Mouse (Mus musculus) MEL (cell line): ENCODE measurements at regions not wholly inside any gene's neighbourhood (a gene's known extent, or its start where the extent isn't known, plus 50 kb on each side); places are given as distances from the start of the nearest gene placed in this dataset.

ENCODE experiments used
- DNase-seq: peaks from one replicate; pipeline ENCODE4 v3.0.0; 2011; ENCODE audit warnings: low read depth, low spot score
- H3K27ac ChIP-seq: 2 replicates; pipeline ENCODE4 v1.5.1; 2012; ENCODE audit warnings: low read depth, mild to moderate bottlenecking, control low read depth, low read length, moderate library complexity; ENCODE audit not compliant: control insufficient read depth
- H3K27me3 ChIP-seq, 2 experiments: fragments of 150-350 bp in 1 of 2; sonication (generic) in 1 of 2; 2 replicates each; pipeline ENCODE4 v1.6.1; 2012; ENCODE audit warnings: low read length in 2 of 2, mild to moderate bottlenecking in 2 of 2, improper control_type of control experiment in 1 of 2, moderate library complexity in 1 of 2; ENCODE audit not compliant: insufficient read depth in 2 of 2, control insufficient read depth in 1 of 2
- H3K36me3 ChIP-seq, 2 experiments: 2 replicates each; pipeline ENCODE4 v1.6.1; 2012 to 2014; ENCODE audit warnings: low read length in 2 of 2, improper control_type of control experiment in 1 of 2, inconsistent platforms in 1 of 2, mild to moderate bottlenecking in 1 of 2; ENCODE audit not compliant: insufficient read depth in 2 of 2, control insufficient read depth in 1 of 2
- H3K4me1 ChIP-seq, 2 experiments: fragments of 150-350 bp in 1 of 2; sonication (generic) in 1 of 2; 2 replicates each; pipeline ENCODE4 v1.6.1; 2012; ENCODE audit warnings: low read length in 2 of 2, improper control_type of control experiment in 1 of 2, mild to moderate bottlenecking in 1 of 2; ENCODE audit not compliant: insufficient read depth in 2 of 2, control insufficient read depth in 1 of 2
- H3K4me3 ChIP-seq, 2 experiments: fragments of 150-350 bp in 1 of 2; sonication (generic) in 1 of 2; 2 replicates each; pipeline ENCODE4 v1.5.1; 2012; ENCODE audit warnings: low read depth in 2 of 2, low read length in 2 of 2, mild to moderate bottlenecking in 2 of 2, moderate library complexity in 2 of 2, control low read depth in 1 of 2, improper control_type of control experiment in 1 of 2; ENCODE audit not compliant: control insufficient read depth in 1 of 2, insufficient read depth in 1 of 2
- H3K79me2 ChIP-seq: 2 replicates; pipeline ENCODE4 v1.6.1; 2012; ENCODE audit warnings: mild to moderate bottlenecking, low read length, moderate library complexity; ENCODE audit not compliant: control insufficient read depth, poor library complexity, insufficient read depth
- H3K9ac ChIP-seq: 2 replicates; pipeline ENCODE4 v1.6.1; 2012; ENCODE audit warnings: low read depth, mild to moderate bottlenecking, control low read depth, low read length, moderate library complexity; ENCODE audit not compliant: control insufficient read depth, poor library complexity, severe bottlenecking
- H3K9me3 ChIP-seq: fragments of 150-350 bp; sonication (generic); replicated peaks from 2 replicates; pipeline ENCODE4 v1.6.1; 2012; ENCODE audit warnings: mild to moderate bottlenecking, low read length, improper control_type of control experiment, moderate library complexity; ENCODE audit not compliant: insufficient read depth
- CHD1 ChIP-seq: IDR thresholded peaks from 2 replicates; pipeline ENCODE4 v1.6.1; 2012; ENCODE audit warnings: low read depth, mild to moderate bottlenecking, inconsistent platforms, low read length, improper control_type of control experiment
- CHD2 ChIP-seq: IDR thresholded peaks from 2 replicates; pipeline ENCODE4 v1.6.1; 2011; ENCODE audit warnings: low read length, improper control_type of control experiment
- CTCF ChIP-seq, 3 experiments: IDR thresholded peaks in 2 of 3; conservative IDR thresholded peaks in 1 of 3; 2 replicates each; pipeline ENCODE4 v1.5.1; 2011 to 2012; ENCODE audit warnings: low read length in 3 of 3, low read depth in 2 of 3, mild to moderate bottlenecking in 2 of 3, improper control_type of control experiment in 1 of 3, inconsistent platforms in 1 of 3, mixed read lengths in 1 of 3, moderate library complexity in 1 of 3; ENCODE audit not compliant: control insufficient read depth in 1 of 3, insufficient read depth in 1 of 3, poor library complexity in 1 of 3, severe bottlenecking in 1 of 3
- NELFE ChIP-seq: IDR thresholded peaks from 2 replicates; pipeline ENCODE4 v1.6.1; 2011; ENCODE audit warnings: low read depth, low read length, improper control_type of control experiment
- NRF1 ChIP-seq: IDR thresholded peaks from 2 replicates; pipeline ENCODE4 v1.6.1; 2014; ENCODE audit warnings: low read depth, mild to moderate bottlenecking, inconsistent platforms, low read length, improper control_type of control experiment, moderate library complexity; ENCODE audit not compliant: poor library complexity, insufficient read depth, severe bottlenecking
- POLR2AphosphoS2 ChIP-seq: IDR thresholded peaks from 2 replicates; pipeline ENCODE4 v1.6.1; 2011; ENCODE audit warnings: low read length, improper control_type of control experiment
- SIN3A ChIP-seq: IDR thresholded peaks from 2 replicates; pipeline ENCODE4 v1.6.1; 2012; ENCODE audit warnings: low read length, improper control_type of control experiment, inconsistent platforms
- SMC3 ChIP-seq: IDR thresholded peaks from 2 replicates; pipeline ENCODE4 v1.6.1; 2011; ENCODE audit warnings: low read depth, low read length, improper control_type of control experiment
- ZC3H11A ChIP-seq: IDR thresholded peaks from 2 replicates; pipeline ENCODE4 v1.6.1; 2012; ENCODE audit warnings: low read depth, mild to moderate bottlenecking, inconsistent platforms, low read length, improper control_type of control experiment
- ZKSCAN1 ChIP-seq: IDR thresholded peaks from 2 replicates; pipeline ENCODE4 v1.6.1; 2012; ENCODE audit warnings: low read depth, mild to moderate bottlenecking, inconsistent platforms, low read length, improper control_type of control experiment, moderate library complexity
- ZMIZ1 ChIP-seq: IDR thresholded peaks from 2 replicates; pipeline ENCODE4 v1.6.1; 2012; ENCODE audit warnings: low read depth, mild to moderate bottlenecking, inconsistent platforms, low read length, improper control_type of control experiment, moderate library complexity

- no peak overlapping the region for H3K27ac ChIP-seq
- H3K4me3 ChIP-seq = no peak overlapping the region
- no peaks in the 10 kb centered on the region for H3K9me3 ChIP-seq
- no peaks in the 10 kb centered on the region for H3K4me1 ChIP-seq
- no peak overlapping the region for H3K9ac ChIP-seq
- no peaks in the 10 kb centered on the region for H3K27me3 ChIP-seq
- no peak for TF ChIP-seq NELFE
- TF ChIP-seq CHD1 = no peak
- no peaks in the 10 kb centered on the region for H3K79me2 ChIP-seq
- no peaks in the 10 kb centered on the region for H3K36me3 ChIP-seq
- no peak for DNase-seq
Measured at GRCm38 (mm10) chr12:94047972-94048371, 1644.1 kb upstream of the Flrt2 start.

DNA sequence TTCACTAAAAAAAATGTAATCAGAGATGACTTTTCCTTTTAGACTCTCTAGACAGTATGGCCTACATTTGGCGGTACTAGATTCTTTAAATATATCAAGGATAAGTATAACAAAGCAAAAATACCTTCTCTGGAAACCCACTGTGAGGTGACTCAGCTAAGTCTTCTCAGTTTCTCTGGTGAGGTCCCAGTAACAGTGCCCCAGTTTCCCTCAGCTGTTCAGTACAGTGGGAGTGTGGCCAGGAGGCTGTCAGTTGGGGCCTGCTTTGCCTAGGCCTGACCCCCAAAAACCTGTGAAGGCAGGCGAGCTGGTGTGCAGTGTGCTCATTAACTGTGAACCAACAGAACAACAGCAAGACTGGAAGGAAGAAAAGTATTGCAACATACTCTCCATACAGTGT, 1634.3 kb upstream of the Flrt2 start:
- DNase-seq = no peak

GRCm38 (mm10) chr12:94059641-94060040, 1632.4 kb upstream of the Flrt2 start:
- Histone ChIP-seq H3K4me3 (no peak overlapping the region), H3K9ac (no peak overlapping the region), H3K9me3 (no peaks in the 10 kb centered on the region), H3K27ac (no peak overlapping the region), H3K36me3 (no peaks in the 10 kb centered on the region), H3K79me2 (no peaks in the 10 kb centered on the region), H3K4me1 (no peaks in the 10 kb centered on the region), H3K27me3 (no peaks in the 10 kb centered on the region)
- peak; percentile 13 for DNase-seq
- TF ChIP-seq SIN3A (no peak), POLR2AphosphoS2 (no peak), ZKSCAN1 (no peak), CHD2 (no peak), CTCF (IDR thresholded peaks at IDR 0.05 in 2 of 3, conservative IDR thresholded peaks at IDR 0.05 in 1 of 3; ENCODE audit: control insufficient read depth in 1 of 3, insufficient read depth in 1 of 3, low read depth in 2 of 3, low read length in 3 of 3, poor library complexity in 1 of 3, severe bottlenecking in 1 of 3) (peak in 1 of 3 experiments; percentile 18; a peak in 2 of 6 replicates), CHD1 (no peak), NRF1 (no peak)

More for the DNA sequence above, 1634.3 kb upstream of the Flrt2 start:
- Histone ChIP-seq H3K4me3 (no peak overlapping the region), H3K9me3 (no peaks in the 10 kb centered on the region), H3K27ac (no peak overlapping the region), H3K9ac (no peak overlapping the region), H3K36me3 (no peaks in the 10 kb centered on the region), H3K79me2 (no peaks in the 10 kb centered on the region), H3K27me3 (no peaks in the 10 kb centered on the region), H3K4me1 (no peaks in the 10 kb centered on the region)
- TF ChIP-seq ZMIZ1 = no peak
- TF ChIP-seq ZKSCAN1 = no peak
- TF ChIP-seq SMC3 = no peak
- TF ChIP-seq NELFE = no peak
- no peak for TF ChIP-seq ZC3H11A
